Mouse (Mus musculus): Measurements from ENCODE around the gene Gm13420.
"Not testable (repeated sequence)": the region's sequence is repeated elsewhere in the genome, so short reads cannot be mapped to it uniquely, and the experiment has no call there.

Gm13420 gene

DNA sequence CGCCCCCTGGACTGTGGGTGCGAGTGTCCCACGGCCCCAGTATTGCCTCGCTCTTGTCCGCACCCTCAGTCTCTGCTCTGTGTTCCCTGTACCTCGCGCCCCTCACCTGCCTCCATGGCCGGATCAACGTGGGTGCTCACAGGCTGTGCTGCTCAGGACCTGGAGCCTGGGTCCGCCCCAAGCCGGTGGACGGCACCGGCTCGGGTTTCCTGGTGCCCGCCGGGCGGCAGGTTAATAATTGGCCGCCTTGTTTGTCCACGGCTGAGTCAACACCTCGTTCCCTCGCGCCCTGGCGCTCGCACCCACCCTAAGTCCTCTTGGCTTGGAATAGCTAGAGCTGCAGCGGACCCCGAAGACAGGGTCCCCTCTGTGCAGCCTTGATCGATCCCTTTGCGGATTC, at the start of gene Gm13420:
TSS of gene Gm13420 (minus strand) at position 189 of the 400 bp plus-strand sequence.
- no peak for DNase-seq (ENCODE audit: low spot score in 2 of 2)

DNA sequence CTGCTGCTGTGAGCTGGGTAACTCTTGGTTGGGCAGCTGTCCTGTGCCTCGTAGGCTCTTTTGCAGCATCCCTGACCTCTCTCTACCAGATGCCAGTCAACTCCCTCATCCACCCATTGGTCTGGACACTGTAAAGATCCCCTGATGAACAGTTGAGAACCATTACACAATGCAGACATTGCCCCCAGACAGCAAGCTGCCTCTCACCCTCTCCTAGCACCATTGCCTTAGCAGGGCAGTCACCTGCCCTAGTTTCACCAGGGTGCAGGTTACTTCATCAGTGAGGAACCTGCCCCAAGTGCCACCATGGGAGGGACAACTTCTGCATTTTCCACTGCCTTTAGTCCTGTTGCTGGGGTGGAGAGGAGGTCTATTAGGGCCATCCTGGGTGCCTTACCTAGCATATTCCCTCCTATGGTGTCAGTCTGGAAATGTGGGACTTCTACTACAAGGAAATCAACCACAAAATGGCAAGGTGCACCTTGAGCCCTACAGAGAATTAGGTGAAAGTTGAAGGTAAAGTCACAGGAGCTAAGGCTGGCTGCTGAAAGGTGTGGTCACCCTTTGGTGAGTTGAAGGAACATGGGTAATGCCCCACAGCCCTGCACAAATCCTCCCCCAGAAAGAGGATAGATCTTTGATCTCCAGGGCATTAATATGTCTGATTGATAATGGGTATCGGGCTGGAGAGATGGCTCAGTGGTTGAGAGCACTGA, 41.4 kb upstream of the Gm13420 start:
- DNase-seq (ENCODE audit: low spot score in 2 of 2): no peak

DNA sequence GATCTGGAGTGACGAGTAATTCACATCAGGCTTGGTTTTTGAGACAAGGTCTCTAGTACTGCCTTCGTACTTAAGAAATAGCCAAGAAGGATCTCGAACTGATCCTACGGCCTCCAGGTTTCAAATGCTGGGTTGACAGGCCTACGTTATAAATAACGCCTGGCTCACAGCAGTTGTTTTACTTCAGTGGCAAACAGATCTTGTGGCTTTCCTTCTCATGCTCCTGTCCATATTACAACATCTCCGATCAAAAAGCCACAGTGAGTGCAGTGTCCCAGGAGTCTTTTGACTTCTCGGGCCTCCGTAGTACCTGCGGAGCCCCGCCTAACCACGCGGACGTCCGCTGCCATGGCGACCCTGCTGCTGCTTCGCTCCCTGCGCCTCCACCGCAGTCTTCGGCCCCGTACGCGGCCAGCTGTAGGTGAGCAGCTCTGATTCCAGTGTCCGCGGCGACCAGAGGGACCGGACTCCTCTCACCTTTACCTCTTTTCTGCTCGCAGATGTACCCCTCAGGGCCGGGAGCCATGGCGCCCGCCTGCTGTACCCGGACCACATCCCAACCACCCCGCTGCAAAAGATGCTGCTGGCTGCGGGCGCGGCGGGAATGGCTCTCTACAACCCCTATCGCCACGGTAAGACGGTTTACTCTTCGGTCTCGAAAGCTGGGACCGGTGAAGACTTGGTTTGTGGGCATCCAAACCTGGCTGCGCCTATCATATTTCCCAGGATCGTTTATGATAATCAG, 36.6 kb upstream of the Gm13420 start, which contains the start of gene Trub2:
TSS of gene Trub2 (minus strand) at position 566 of the 745 bp plus-strand sequence.
- DNase-seq (ENCODE audit: low spot score in 2 of 2): peak; percentile 82 to 90

DNA sequence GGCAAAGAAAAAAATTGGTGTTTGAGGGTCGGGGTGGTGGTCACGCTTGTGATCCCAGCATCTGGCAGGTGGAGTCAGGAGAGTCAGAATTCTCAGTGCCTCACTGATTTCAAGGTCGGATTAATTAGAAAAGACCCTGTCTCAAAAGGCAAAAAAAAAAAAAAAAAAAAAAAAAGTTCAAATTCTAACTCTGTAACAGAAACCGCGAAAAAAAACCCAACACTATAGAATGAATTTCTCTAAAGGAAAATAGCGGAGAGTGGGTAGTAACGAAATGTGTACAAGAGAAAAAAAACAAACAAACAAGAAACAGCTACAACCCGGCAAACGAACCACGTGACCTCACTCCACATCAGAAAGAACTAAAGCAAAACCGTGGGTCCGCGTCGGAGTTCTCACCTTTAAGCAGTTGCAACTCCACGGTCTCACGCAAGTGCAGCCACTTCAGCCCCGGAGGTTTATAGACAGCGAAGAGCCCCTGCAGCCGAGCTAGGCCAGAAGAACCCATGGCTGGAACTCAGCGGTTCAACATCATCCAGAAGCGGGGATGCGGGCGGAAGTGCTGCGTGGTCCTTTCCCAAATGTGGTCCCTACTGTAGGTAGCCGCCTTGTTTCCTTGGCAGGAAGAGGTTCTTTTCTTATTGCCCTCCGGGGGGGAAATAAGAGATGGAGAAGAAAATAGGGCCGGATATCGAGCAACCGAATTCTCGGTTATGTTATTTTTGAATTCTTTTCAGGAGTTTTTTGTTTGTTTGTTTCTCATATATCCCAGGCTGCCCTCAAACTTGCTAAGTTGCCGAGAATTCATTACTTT, 35.8 kb upstream of the Gm13420 start, which contains the start of gene Coq4:
TSS of gene Coq4 (plus strand) at position 390 of the 814 bp plus-strand sequence.
- DNase-seq (ENCODE audit: low spot score in 2 of 2): peak; percentile 82 to 91

DNA sequence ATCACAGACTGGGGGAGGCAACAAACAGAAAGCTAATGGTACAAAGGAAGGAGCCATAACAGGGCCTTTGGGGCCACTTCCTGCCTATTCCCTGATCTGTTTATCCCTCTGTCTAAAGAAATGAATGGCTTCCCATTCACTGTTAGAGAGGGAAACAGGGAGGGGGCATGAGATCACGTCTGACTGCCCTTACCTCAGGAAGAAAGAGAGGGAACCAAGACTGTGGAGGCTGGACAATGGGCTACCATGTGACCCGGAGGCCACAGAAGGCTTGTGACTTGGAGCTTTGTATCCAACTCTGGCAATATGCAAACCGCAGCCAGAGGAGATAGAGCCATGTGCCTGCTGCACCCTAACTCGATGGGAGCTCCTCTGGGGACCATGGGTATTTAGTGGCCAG, 32.8 kb upstream of the Gm13420 start:
- no peak for DNase-seq (ENCODE audit: low spot score in 2 of 2)

DNA sequence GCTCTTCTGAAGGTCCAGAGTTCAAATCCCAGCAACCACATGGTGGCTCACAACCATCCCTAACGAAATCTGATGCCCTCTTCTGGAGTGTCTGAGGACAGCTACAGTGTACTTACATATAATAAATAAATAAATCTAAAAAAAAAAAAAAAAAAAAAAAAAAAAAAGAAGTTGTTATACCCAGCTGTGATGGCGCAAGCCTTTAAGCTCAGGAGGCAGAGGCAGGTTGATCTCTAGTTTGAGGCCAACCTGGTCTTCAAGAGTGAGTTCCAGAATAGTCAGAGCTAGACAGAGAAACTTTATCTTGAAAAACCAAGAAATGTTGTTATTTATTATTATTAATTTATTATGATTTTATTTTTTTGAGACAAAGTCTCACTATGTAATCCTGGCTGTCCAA, 29.8 kb upstream of the Gm13420 start:
- DNase-seq (ENCODE audit: low spot score in 2 of 2): not testable (repeated sequence)

DNA sequence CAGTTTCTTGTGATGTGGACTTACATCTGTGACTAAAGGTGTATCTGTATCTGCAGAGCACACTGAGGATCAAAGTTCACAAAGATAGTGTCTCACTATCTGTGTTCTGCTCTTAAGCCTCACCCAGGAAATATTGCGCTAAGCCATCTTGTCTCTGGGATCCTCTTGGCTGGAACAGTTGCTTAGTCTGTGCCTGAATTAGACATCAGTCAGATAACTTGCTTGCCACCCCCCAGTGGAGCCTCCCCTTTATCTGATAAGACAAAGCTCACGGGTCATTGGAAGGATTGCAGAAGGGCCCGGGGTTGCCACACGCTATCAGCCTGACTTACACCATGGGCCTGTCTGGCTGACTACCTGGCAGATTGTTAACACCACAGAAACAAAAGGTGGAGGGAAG, 21.8 kb upstream of the Gm13420 start:
- DNase-seq (ENCODE audit: low spot score in 2 of 2): no peak

DNA sequence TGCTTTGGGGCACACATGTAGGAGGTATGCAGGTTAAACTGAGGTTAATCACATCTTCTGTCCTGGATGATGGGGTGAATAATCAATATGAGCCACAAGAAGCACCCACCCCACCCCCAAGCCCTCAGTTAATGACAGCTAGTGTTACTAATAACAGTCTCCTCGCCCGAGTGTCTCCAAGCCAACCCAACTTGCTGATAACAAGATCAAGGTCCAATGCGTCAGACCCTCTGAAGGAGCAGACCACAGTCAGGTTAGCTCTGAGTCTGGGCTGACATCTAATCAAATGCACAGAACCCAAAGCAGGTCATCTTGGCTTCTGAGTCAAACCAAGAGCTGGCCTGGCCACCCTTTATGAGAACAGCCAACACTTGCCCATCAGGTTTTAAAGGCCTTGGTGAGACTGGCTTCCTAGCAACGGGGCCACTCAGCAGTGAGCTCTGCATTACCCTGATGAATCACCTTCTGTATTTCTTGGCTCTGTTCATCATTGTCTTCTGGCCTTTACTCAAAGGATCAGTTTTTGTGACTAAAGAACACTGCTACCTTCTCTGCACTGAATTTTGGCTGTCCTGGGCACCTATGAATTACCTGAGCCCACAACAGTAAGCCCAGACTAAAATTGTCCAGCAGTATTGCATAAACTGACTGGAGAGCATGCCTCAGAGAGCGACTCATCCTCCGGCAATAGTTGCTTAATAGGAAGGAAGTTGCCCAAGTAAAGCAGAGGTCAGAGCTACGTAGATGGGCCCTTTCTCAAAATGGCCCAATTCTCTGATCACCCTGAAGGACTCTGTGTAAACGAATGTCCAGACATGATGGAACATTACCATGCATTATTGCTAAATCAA, 20.4 kb upstream of the Gm13420 start:
- no peak for DNase-seq (ENCODE audit: low spot score in 2 of 2)

DNA sequence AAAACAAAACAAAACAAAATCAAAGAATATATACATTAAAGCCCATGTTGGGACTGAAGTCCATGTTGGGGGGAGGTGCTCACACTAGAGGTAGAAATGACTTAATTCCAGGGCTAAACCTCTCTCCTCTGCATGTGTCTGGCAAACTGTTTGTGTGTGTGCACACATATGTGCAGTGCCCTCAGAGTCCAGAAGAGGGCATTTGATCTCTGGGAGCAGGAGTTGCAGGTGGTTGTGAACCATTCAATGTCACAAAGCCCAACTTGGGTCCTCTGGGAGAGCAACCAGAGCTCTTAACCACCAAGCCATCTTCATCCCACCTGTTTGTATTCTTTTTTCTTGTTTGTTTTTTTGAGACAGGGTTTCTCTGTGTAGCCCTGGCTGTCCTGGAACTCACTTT, 18.7 kb upstream of the Gm13420 start:
- DNase-seq (ENCODE audit: low spot score in 2 of 2): peak in 1 of 2 experiments; percentile 33

DNA sequence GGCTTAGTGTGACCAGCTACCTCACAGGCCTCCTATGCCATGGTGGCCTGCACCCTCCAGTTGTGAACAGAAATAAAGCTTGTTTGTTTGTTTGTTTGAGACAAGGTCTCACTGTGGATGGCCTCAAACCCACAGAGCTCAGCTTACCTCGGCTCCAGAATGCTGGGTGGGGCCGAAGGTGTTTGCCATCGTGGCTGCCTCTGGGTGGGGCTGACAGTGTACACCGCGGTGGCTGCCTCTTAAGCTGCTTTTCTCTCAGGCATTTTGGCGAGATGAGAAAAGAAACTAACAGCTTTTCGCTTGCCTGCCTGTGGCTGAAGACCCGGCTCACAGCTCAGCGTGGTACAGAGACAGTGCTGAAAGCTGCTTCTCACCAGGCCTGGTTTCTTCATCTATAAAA, 17.4 kb upstream of the Gm13420 start:
- DNase-seq (ENCODE audit: low spot score in 2 of 2): no peak

DNA sequence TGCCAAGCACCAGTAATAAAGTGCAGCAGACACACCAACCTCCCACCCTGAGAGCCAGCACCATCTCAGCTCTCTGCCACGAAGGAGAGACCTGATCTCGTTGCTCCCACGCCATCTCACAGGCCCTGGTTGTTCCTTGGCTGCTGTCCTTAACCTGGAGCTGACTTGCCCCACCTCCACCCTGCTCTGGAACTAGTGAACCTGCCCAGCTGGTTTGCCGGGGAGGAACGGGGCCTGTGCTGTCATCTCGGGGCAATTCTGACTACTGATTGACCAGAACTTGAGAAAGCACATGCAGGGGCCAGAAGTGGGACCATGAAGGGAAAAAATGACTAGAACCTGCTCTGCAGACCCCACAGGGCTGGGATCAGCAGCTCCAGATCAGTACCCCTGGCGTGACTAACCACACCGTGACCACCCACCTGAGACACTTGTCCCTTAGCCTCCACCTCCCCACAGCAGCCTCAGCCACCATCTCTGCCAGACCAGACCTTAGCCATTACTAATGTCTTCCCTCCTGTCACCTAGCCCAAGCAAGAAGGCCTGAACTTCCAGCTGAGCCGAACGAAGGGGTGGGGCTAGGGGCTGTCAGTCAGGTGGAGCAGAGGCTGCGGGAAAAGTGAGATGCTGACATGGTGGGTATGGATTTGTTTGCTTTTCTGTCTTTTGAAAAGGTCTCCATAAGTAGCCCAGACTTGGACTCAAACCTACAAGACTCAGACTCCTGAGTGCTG, 16.7 kb upstream of the Gm13420 start:
- DNase-seq (ENCODE audit: low spot score in 2 of 2): no peak

DNA sequence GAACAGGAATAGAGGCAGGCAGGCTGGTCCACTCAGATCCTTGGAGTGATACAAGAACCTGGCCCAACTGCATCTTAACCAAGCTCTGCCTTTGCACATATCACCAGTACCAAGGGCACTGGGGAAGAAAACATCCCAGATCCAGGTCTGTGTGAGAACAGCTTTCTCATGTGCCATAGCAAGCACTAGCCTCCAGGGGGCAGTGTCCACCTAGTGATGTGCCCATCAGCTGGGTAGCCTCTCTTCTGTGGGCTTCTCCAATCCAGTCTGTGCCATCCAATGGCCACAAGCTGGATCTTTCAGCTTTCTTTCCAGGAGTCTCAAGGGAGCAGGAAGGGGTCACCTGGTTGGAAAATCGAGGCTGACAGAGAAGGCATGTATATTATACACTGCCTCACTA, 13.3 kb upstream of the Gm13420 start:
- DNase-seq (ENCODE audit: low spot score in 2 of 2): peak; percentile 54 to 79

DNA sequence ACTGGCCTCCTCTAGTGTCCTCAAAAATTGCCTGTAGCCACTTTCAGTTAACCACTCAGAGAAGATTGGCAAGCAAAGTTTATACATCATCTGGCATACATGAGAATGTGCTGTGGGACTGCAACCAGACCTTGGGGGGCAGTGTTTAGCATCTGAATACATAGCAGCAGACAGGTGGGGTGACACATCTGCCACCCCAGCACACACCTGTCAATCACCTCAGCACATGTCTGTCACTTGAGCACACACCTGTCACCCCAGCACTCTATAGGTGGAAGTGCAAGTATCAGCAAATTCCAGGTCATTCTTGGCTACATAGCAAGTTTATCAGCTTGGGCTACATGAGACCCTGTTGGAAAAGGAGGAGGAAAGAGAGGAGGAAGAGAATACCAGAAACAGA, 4.2 kb upstream of the Gm13420 start:
- DNase-seq (ENCODE audit: low spot score in 2 of 2): no peak

DNA sequence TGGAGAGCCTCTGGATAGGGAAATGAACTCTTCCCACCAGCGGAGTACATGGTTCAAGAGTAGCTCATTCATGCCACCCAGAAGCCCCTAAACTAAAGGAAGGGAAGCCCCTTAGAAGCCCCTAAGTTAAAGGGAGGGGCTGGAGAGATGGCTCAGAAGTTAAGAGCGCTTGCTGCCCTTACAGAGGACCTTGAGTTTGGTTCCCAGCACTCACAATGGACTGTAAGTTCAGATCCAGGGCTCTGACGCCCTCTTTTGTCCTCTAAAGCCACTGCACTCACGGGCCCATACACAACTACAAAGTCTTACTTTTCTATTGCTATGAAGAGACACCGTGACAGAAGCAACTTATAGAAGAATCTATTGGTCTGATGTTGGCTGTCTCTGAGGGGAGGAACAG, 912 bp upstream of the Gm13420 start:
- DNase-seq (ENCODE audit: low spot score in 2 of 2): no peak

DNA sequence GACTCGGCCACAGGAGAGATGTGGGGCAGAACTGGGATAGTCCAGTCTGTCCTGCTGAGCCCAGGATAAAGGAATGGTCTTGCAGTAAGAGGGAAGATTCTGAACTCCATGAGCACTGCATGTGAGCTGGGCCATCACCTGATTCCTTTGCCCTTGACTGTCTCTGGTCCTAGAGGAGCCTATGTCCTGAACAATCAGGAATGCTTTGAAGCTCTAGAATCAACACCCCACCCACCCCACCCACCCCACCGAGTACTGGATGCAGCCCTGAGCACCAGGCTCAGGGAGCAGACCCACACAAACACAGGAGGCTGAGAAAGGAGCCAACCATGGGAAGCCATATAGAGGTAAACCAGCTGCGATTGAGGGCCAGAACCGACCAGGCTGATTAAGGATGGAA, 3.0 kb downstream of the Gm13420 start:
- DNase-seq (ENCODE audit: low spot score in 2 of 2): no peak

DNA sequence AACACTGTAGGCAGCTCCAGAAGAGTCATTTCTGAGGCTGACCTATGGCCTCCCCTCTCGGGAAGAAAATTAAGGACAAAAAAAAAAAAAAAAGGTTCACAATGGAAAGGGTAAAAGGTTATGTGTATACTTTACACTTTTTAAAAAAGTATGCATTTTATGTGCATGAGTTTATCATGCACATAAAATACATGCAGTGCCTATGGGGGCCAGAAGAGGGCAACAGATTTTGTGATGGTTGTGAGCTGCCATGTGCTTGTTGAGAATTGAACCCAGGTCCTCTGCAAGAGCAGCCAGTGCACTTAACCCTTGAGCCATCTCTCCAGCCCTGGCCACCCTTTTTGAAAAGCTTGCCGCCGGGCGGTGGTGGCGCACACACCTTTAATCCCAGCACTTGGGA, 3.6 kb downstream of the Gm13420 start:
- DNase-seq (ENCODE audit: low spot score in 2 of 2): peak in 1 of 2 experiments; percentile 54

DNA sequence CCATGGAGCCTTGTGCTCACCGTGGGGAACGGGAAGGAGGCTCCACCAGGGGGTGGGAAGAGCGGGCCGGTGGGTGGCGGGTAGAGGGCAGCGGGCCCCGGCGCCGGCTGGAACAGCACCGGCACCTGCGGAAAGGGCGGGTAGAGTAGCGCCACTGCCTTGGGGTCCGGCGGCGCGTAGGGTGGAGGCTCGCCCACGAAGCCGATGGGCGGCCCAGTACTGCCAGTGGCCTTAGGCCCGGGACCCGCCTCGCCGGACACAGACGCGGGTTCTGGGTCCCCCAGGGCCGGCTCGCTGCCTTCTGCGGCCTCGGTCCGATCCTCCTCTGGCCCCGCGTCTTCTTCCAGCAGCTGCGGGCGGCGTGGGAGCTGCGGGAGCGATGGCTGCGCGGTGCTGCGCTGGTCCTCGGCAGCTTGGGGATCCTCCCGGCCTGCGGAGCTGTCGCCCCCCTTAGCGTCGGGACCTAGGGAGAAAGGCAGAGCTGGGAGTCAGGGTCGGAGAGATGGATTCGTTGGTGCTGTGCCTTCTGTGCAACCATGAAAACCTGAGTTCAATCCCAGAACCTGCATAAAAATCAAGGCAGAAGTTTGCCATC, 4.2 kb downstream of the Gm13420 start:
- DNase-seq (ENCODE audit: low spot score in 2 of 2): no peak

DNA sequence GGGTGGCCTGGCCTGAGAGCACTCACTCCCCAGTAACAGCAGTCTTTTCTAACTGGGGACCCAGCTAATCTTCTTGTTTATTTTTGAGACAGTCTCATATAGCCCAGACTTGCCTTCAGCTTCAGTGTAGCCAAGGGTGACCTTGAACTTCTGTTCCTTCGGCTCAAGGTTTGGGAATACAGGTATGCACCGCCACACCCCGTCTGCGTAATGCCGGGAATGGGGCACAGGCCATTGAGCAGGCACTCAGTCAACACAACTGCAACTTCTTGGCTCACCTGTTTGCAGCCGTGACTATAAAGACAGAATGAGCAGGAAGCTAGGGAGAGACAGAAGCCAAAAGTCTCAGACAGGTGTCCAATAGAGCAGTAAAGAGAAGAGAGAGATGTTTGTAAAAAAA, 7.2 kb downstream of the Gm13420 start:
- DNase-seq (ENCODE audit: low spot score in 2 of 2): no peak

DNA sequence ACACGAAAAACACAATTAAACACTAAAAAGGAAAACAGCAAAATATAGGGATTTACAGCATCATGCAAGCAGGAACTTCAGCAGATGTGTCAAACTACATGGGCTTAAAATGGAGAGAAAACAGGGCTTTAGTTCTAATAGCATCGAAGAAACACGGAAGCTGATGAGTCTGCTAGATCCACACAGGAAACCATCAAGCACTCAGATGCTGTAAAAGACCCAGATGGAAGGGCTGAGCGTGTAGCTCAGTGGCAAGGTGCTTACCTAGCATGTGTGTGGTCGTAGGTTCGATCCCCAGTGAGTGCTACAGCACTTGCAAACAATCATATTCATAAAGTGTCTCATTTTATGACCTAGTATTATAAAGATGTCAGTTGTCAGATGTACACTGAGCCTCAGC, 10.3 kb downstream of the Gm13420 start:
- no peak for DNase-seq (ENCODE audit: low spot score in 2 of 2)

DNA sequence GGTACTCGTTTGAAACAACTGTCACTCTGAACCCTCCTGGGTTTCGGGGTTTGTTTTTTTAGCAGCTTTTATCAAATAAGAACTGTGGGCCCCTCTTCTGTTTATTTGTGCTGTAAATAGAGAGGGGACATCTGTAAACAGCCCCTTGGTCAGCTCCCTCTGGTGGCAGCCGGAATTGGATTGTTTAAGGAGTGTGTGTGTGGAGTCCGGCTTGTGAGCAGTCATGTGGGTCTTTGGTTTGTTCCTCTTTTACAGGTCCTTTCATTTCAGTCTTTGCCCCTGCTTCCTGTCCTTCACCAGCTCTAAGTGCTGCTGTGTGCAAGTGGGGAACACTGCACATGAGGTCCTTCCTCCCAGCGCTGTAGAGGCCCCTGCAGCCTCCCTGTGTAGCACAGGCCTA, 12.1 kb downstream of the Gm13420 start:
- peak in 1 of 2 experiments; percentile 61 for DNase-seq (ENCODE audit: low spot score in 2 of 2)

Measured in spleen, postnatal 10 days (tissue).